Mouse (Mus musculus) heart, embryonic 14.5 days (tissue): ENCODE measurements around the gene Runx1. TPM values are rescaled to one million over a fixed set of nuclear protein-coding genes. Genes with fewer than 3 reads are reported as not detected.

Source experiments
- ATAC-seq: fragments of 200-750 bp; cut with Nextera tagmentation; 2 replicates; pipeline ENCODE4 v1.8.0; 2017; ENCODE audit warnings: low read depth, moderate TSS enrichment; ENCODE audit not compliant: insufficient number of reproducible peaks, insufficient read depth, low FRiP score
- H3K27ac ChIP-seq, 2 experiments: fragments of 200-500 bp in 1 of 2; fragments of 300-500 bp in 1 of 2; sonication (generic) in 1 of 2; replicated peaks in 1 of 2; 2 replicates each; pipeline ENCODE4 v1.5.1; 2012 to 2014; ENCODE audit warnings: low read depth in 2 of 2, low read length in 2 of 2, control low read depth in 1 of 2, mild to moderate bottlenecking in 1 of 2, mixed read lengths in 1 of 2; ENCODE audit not compliant: control insufficient read depth in 1 of 2, insufficient read depth in 1 of 2
- H3K27me3 ChIP-seq: fragments of 300-500 bp; sonication (generic); 2 replicates; pipeline ENCODE4 v1.6.1; 2014; ENCODE audit warnings: mild to moderate bottlenecking, low read length, control low read depth; ENCODE audit not compliant: control insufficient read depth, insufficient read depth
- H3K36me3 ChIP-seq: fragments of 300-500 bp; sonication (generic); 2 replicates; pipeline ENCODE4 v1.6.1; 2014; ENCODE audit warnings: mild to moderate bottlenecking, control low read depth, low read length, mixed read lengths; ENCODE audit not compliant: control insufficient read depth, insufficient read depth
- H3K4me1 ChIP-seq, 2 experiments: fragments of 200-500 bp in 1 of 2; fragments of 300-500 bp in 1 of 2; sonication (generic) in 1 of 2; 2 replicates each; pipeline ENCODE4 v1.6.1; 2012 to 2014; ENCODE audit warnings: low read length in 2 of 2, control low read depth in 1 of 2, mixed read lengths in 1 of 2; ENCODE audit not compliant: control insufficient read depth in 2 of 2, insufficient read depth in 2 of 2
- H3K4me2 ChIP-seq: fragments of 300-500 bp; sonication (generic); 2 replicates; pipeline ENCODE4 v1.6.1; 2014; ENCODE audit warnings: mild to moderate bottlenecking, low read length
- H3K4me3 ChIP-seq, 2 experiments: fragments of 200-500 bp in 1 of 2; fragments of 300-500 bp in 1 of 2; sonication (generic) in 1 of 2; 2 replicates each; pipeline ENCODE4 v1.5.1; 2012 to 2014; ENCODE audit warnings: low read length in 2 of 2, mild to moderate bottlenecking in 2 of 2, control low read depth in 1 of 2, low read depth in 1 of 2, moderate library complexity in 1 of 2; ENCODE audit not compliant: control insufficient read depth in 1 of 2, insufficient read depth in 1 of 2
- H3K9ac ChIP-seq: fragments of 300-500 bp; sonication (generic); 2 replicates; pipeline ENCODE4 v1.6.1; 2014; ENCODE audit warnings: mild to moderate bottlenecking, low read length
- H3K9me3 ChIP-seq: fragments of 300-500 bp; sonication (generic); 2 replicates; pipeline ENCODE4 v1.6.1; 2016; ENCODE audit warnings: low read length, control low read depth; ENCODE audit not compliant: control insufficient read depth
- WGBS: fragments of 180-500 bp; shearing (Covaris S2); extraction: QIAGEN DNeasy Blood & Tissue Kit; methylation state at CpG from one replicate; pipeline ENCODE4 v1.1.7; 2014; 5-methylcytosine and 5-hydroxymethylcytosine counted together
- polyA plus RNA-seq: library from polyadenylated mRNA; unstranded; fragments of >200 nt; fragmentation: Nextera tagmentation; extraction: Ambion mirVana; gene quantifications from 2 replicates; pipeline ENCODE4 v1.2.1, GENCODE M21; 2014

Gene Runx1
- polyA plus RNA-seq, 1 experiment from 2014 or later = 1.0 TPM

DNA sequence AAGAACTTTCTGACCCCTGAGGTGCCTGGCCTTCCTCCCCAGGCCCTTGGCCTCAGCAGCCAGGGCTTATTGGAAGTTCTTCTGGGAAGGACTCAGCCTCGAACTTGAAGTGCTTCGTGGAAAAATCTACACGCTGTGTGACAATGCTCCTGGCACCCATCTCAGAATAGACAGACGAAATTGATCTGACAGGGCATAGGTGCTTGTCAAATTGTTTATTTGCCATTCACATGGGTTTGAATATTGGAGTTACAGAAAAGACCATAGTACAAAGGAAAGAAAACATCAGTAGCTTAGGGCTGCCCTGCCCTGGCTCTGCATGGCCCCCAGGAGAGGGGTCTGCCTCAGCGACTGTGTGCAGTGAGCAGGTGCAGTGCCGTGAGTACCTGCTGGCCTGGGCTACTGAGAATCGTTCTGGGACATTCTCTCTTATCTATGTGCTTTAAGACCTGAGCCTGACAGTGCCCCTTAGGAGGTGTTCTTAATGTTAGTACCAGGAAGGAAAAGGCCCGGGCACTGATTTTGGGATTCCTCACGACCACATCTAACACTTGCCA, 224.6 kb downstream of the Runx1 start:
- no peaks in the 10 kb centered on the region for H3K36me3 ChIP-seq
- peaks cover 15% of the 10 kb centered on the region; the same call in 1 of the 2 replicates for H3K27me3 ChIP-seq
- no peak overlapping the region for H3K9ac ChIP-seq
- no peaks in the 10 kb centered on the region for H3K9me3 ChIP-seq
- ATAC-seq = no peak
- H3K4me1 ChIP-seq = peaks cover 0 to 4% of the 10 kb centered on the region in 2 experiments; a peak in 1 of 4 replicates
- H3K27ac ChIP-seq = no peak overlapping the region
- H3K4me2 ChIP-seq = no peak overlapping the region
- H3K4me3 ChIP-seq = no peak overlapping the region
- 76% methylated on average over 9 of the region's 9 CpGs for WGBS

DNA sequence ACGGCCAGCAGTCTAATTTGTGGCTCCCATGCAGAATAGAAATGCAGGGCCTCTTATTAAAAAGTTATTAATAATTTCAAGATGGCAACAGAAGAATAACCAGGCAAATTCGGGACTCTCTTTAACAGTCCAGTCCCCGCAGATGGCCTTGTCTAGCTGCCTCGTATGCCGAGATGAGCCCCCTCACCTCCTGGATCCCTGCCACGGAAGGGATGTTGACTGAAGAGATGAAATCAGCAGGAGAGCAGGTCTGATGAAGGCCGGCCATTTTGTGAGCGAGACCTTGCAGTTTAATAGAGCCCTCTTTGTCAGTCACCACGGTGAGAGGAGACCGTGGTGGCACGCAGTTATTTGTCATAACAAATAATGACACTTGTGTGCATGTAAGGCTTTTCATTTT, 226.5 kb downstream of the Runx1 start:
- Histone ChIP-seq H3K4me1 (no peaks in the 10 kb centered on the region), H3K4me2 (no peak overlapping the region), H3K36me3 (no peaks in the 10 kb centered on the region), H3K27me3 (peaks cover 6% of the 10 kb centered on the region; the same call in 1 of the 2 replicates), H3K4me3 (no peak overlapping the region), H3K9ac (no peak overlapping the region), H3K27ac (no peak overlapping the region), H3K9me3 (no peaks in the 10 kb centered on the region)
- ATAC-seq = no peak
- WGBS = 80% methylated on average over 11 of the region's 11 CpGs

DNA sequence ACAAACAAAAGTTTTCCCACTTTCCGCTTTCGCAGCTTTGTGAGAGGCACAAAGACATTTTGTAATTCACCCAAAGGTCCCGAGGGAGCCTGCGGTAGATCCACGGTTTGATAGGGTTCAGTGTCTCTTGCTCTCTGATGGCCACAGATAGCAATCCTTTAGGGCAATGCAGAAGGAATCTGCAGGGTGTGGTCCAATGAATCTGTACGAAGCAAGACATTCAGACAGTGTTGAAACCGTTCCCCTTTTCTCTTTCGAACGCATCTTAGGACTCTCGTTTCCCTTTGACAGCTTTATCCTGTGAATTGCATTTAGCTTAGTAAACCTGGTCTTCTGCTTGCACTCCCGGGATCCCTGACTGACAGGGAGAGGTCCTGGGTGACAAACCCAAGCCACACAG, 228.3 kb downstream of the Runx1 start:
- Histone ChIP-seq H3K4me3 (no peak overlapping the region), H3K9me3 (no peaks in the 10 kb centered on the region), H3K36me3 (no peaks in the 10 kb centered on the region), H3K4me2 (no peak overlapping the region), H3K27me3 (0 out of 2 replicates have a peak, but pooled peaks cover 2% of the 10 kb centered on the region), H3K27ac (no peak overlapping the region), H3K4me1 (no peaks in the 10 kb centered on the region), H3K9ac (no peak overlapping the region)
- WGBS = 68% methylated on average over 11 of the region's 11 CpGs
- no peak for ATAC-seq

DNA sequence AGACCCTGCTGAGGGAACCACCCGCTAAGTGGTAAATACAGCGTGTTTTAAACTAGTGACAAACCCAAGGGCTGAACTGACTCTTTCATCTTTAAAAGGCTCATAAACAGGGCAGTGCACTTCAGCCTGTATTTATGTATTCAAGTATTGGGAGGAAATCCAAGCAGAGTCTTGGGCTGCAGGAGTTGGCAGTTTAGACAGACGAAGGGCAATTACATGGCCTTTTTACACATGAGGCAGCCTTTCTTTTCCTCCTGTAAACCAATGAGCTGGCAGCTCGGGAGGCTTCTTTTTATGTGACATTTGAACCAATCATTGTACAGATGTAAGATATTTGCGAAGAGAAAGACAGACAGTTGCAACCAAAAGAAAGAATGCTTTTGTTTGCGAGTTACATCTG, 233.7 kb downstream of the Runx1 start:
- Histone ChIP-seq H3K9ac (no peak overlapping the region), H3K4me1 (no peaks in the 10 kb centered on the region), H3K9me3 (no peaks in the 10 kb centered on the region), H3K4me2 (no peak overlapping the region), H3K27ac (no peak overlapping the region), H3K27me3 (0 out of 2 replicates have a peak, but pooled peaks cover 2% of the 10 kb centered on the region), H3K36me3 (no peaks in the 10 kb centered on the region), H3K4me3 (no peak overlapping the region)
- 77% methylated on average over 6 of the region's 6 CpGs for WGBS
- no peak for ATAC-seq

DNA sequence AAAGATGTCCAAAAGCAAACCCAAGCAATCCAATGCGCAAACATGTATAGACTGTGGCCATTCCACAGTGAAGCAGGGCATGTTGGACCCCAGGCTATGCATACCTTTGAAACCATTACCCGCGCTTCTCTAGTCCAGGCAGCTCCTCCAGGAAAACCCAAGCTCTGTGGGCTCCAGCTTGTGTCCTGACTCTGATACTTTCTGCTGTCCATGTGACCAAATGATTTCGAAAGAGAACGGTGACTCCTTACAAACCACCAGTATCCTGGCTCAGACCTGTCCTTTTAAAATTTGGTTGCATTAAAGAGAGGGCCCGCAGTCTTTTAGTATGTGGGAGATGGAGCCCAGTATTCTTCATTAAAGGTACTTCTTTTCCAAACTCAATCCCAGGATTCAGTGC, 234.2 kb downstream of the Runx1 start:
- 94% methylated on average over 6 of the region's 6 CpGs for WGBS

DNA sequence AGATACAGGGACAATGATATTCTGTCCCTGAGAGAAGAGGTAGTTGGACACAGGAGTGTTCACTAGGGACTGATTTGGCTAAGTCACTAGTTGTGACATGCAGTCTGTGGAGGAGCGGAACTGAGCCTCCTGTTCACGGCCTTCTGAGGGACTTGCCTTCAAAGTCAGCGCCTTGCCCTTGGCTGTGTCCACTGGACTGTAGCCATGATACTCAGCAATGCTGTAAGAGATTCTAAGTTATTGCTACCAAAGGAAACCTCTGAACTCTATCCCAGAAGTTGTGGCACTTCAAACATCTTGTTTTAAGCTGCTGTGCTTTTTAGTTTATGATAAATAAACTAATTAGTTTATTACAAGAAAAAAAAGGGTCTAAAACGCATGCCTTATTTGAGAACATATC, 238.1 kb downstream of the Runx1 start:
- WGBS = 77% methylated on average over 4 of the region's 4 CpGs
- Histone ChIP-seq H3K4me1 (no peaks in the 10 kb centered on the region), H3K27ac (no peak overlapping the region), H3K36me3 (no peaks in the 10 kb centered on the region), H3K9ac (no peak overlapping the region), H3K27me3 (0 out of 2 replicates have a peak, but pooled peaks cover 2% of the 10 kb centered on the region), H3K4me3 (no peak overlapping the region), H3K9me3 (no peaks in the 10 kb centered on the region), H3K4me2 (no peak overlapping the region)
- no peak for ATAC-seq

More for the DNA sequence above, 234.2 kb downstream of the Runx1 start:
- Histone ChIP-seq H3K4me1 (no peaks in the 10 kb centered on the region), H3K9ac (no peak overlapping the region), H3K27ac (no peak overlapping the region), H3K4me2 (no peak overlapping the region), H3K36me3 (no peaks in the 10 kb centered on the region), H3K9me3 (no peaks in the 10 kb centered on the region), H3K27me3 (0 out of 2 replicates have a peak, but pooled peaks cover 2% of the 10 kb centered on the region), H3K4me3 (no peak overlapping the region)
- ATAC-seq = no peak

DNA sequence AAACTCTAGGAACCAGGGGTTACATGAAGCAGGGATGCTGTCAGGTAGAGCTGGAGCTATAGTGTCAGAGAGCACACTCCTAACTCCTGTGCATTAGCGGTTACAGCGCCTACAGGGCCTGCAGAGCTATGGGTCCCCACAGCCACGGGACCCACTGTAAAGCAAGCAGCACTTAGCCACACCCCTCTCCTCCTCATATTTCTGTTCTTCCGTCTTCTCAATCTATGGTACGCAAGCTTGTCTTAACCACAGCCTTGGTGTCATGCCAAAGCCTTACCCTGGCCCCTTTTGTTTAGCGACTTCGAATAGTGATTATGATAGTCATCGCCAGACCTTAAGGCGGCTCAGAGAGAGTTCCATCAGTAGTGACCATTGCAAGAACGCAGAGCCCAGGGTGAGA, 244.2 kb downstream of the Runx1 start:
- Histone ChIP-seq H3K4me2 (no peak overlapping the region), H3K4me3 (no peak overlapping the region), H3K9ac (no peak overlapping the region), H3K9me3 (no peaks in the 10 kb centered on the region), H3K27me3 (0 out of 2 replicates have a peak, but pooled peaks cover 8% of the 10 kb centered on the region), H3K4me1 (peaks cover 0 to 2% of the 10 kb centered on the region in 2 experiments; a peak in 1 of 4 replicates), H3K27ac (no peak overlapping the region), H3K36me3 (no peaks in the 10 kb centered on the region)
- ATAC-seq = no peak
- WGBS = 79% methylated on average over 10 of the region's 10 CpGs

DNA sequence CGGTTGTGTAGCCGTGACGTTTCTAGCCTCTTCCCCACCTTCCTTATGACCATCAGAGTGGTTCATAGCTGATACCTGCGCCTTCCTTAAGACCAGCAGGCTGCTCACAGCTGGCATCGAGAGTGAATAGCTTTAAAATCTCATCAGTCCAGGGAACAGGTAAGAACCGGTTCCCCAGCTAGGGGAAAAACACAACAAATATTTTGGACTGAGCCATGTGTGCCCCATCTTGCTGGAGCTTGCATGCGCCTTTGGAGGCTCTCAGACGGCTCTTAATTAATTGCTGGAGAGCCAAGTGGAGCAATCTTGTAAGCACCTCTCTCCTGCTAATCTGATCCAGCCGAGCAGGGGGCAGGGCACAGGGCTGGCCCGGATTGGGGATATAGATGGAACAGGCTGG, 245.0 kb downstream of the Runx1 start:
- Histone ChIP-seq H3K9ac (no peak overlapping the region), H3K4me2 (no peak overlapping the region), H3K27ac (no peak overlapping the region), H3K9me3 (no peaks in the 10 kb centered on the region), H3K27me3 (0 out of 2 replicates have a peak, but pooled peaks cover 8% of the 10 kb centered on the region), H3K36me3 (no peaks in the 10 kb centered on the region), H3K4me3 (no peak overlapping the region), H3K4me1 (peaks cover 0 to 2% of the 10 kb centered on the region in 2 experiments; a peak in 1 of 4 replicates)
- no peak for ATAC-seq
- 74% methylated on average over 10 of the region's 10 CpGs for WGBS
